26 mouse cellular contexts compared by ENCODE assay signal in genomic region chr2:75147399-75147798, GRCm38 (mm10).
DNase-seq lines count a peak whose midpoint lies in the region; ATAC-seq and TF ChIP-seq lines count a peak whose summit lies in the region.
"Had no signal": no experiment of that assay in that cellular context is flagged by ENCODE, and none has a peak within 500 bp of the region (broad histone marks: within the 10 kb centered on the region; RNA-seq: fewer than 3 reads in every experiment).

No protein-coding gene starts in this region.

- no peak for DNase-seq in intestine, embryonic 14.5 days (ENCODE audit: low spot score)
- peak; percentile 57 for DNase-seq in midbrain, embryonic 11.5 days (ENCODE audit: low spot score, missing footprints)
- peak; percentile 62 for DNase-seq in limb, embryonic 10.5 days (ENCODE audit: low spot score)
- peak; percentile 48 for DNase-seq in limb, embryonic 11.5 days (ENCODE audit: low spot score)
- DNase-seq in thymus, postnatal 14 days = no peak
- no peak for DNase-seq in adrenal gland, postnatal 25 days
- DNase-seq: adrenal gland, adult 2 months; adrenal gland, postnatal 14 days; cerebellum, adult 11-12 months; cerebellum, adult 8-10 months; cerebellum, postnatal 10 days; cerebellum, postnatal 36 days; gastrocnemius, postnatal 10 days; gastrocnemius, postnatal 36 days; heart, adult 2 months; heart, postnatal 14 days; heart, postnatal 4 days had no signal

- peak overlapping the region; percentile 5; the same call in 1 of the 2 replicates for H3K4me2 ChIP-seq in intestine, embryonic 14.5 days (ENCODE audit: low read length)
- no peak overlapping the region for H3K4me2 ChIP-seq in intestine, postnatal 0 days (replicated peaks; ENCODE audit: low read depth)
- no peak overlapping the region for H3K4me2 ChIP-seq in midbrain, embryonic 11.5 days
- H3K4me2 ChIP-seq in midbrain, embryonic 16.5 days (ENCODE audit: low read length) = no peak overlapping the region
- peak overlapping the region; percentile 15; the same call in 1 of the 2 replicates for H3K4me2 ChIP-seq in limb, embryonic 11.5 days (ENCODE audit: low read depth, severe bottlenecking)
- H3K4me2 ChIP-seq: forebrain, embryonic 13.5 days; heart, embryonic 13.5 days; hindbrain, embryonic 14.5 days had no signal

- no peak for TF ChIP-seq CTCF in intestine, postnatal 0 days (IDR thresholded peaks at IDR 0.05; ENCODE audit: low read depth)

- H3K27ac ChIP-seq in intestine, embryonic 14.5 days (ENCODE audit: low read depth) = no peak overlapping the region
- H3K27ac ChIP-seq in intestine, postnatal 0 days (ENCODE audit: low read depth, low read length) = no peak overlapping the region
- H3K27ac ChIP-seq in midbrain, embryonic 11.5 days (ENCODE audit: low read depth, low read length) = no peak overlapping the region
- no peak overlapping the region for H3K27ac ChIP-seq in midbrain, embryonic 16.5 days (ENCODE audit: low read length)
- H3K27ac ChIP-seq in limb, embryonic 10.5 days = peak overlapping the region; percentile 76
- H3K27ac ChIP-seq in limb, embryonic 11.5 days (replicated peaks; ENCODE audit: low read depth, low read length) = no peak overlapping the region
- H3K27ac ChIP-seq: forebrain, embryonic 10.5 days; forebrain, embryonic 13.5 days; heart, adult 2 months; heart, embryonic 10.5 days; heart, embryonic 13.5 days; hindbrain, embryonic 14.5 days had no signal

- H3K9me3 ChIP-seq in intestine, embryonic 14.5 days (ENCODE audit: control insufficient read depth, low read length) = no peaks in the 10 kb centered on the region
- no peaks in the 10 kb centered on the region for H3K9me3 ChIP-seq in intestine, postnatal 0 days (ENCODE audit: control insufficient read depth)
- no peaks in the 10 kb centered on the region for H3K9me3 ChIP-seq in midbrain, embryonic 11.5 days (ENCODE audit: control insufficient read depth, low read length)
- no peaks in the 10 kb centered on the region for H3K9me3 ChIP-seq in midbrain, embryonic 16.5 days (replicated peaks; ENCODE audit: control insufficient read depth, low read length, poor library complexity, severe bottlenecking)
- H3K9me3 ChIP-seq in limb, embryonic 10.5 days (replicated peaks) = no peaks in the 10 kb centered on the region
- no peaks in the 10 kb centered on the region for H3K9me3 ChIP-seq in limb, embryonic 11.5 days (ENCODE audit: control insufficient read depth, low read length)
- H3K9me3 ChIP-seq: forebrain, embryonic 10.5 days; forebrain, embryonic 13.5 days; heart, embryonic 10.5 days; heart, embryonic 13.5 days had no signal

- WGBS in intestine, embryonic 14.5 days = 37% methylated on average over 9 of the region's 9 CpGs
- 68% methylated on average over 9 of the region's 9 CpGs for WGBS in intestine, postnatal 0 days
- WGBS in midbrain, embryonic 11.5 days = 68% methylated on average over 9 of the region's 9 CpGs
- WGBS in midbrain, embryonic 16.5 days = 70% methylated on average over 9 of the region's 9 CpGs
- 17% methylated on average over 9 of the region's 9 CpGs for WGBS in limb, embryonic 10.5 days
- WGBS in limb, embryonic 11.5 days = 11% methylated on average over 9 of the region's 9 CpGs

- no peaks in the 10 kb centered on the region for H3K36me3 ChIP-seq in intestine, embryonic 14.5 days (ENCODE audit: control insufficient read depth, insufficient read depth, low read length)
- H3K36me3 ChIP-seq in intestine, postnatal 0 days (ENCODE audit: control insufficient read depth, insufficient read depth) = no peaks in the 10 kb centered on the region
- no peaks in the 10 kb centered on the region for H3K36me3 ChIP-seq in midbrain, embryonic 11.5 days (ENCODE audit: control insufficient read depth, insufficient read depth, low read length)
- H3K36me3 ChIP-seq in midbrain, embryonic 16.5 days (ENCODE audit: control insufficient read depth, insufficient read depth, low read length) = no peaks in the 10 kb centered on the region
- H3K36me3 ChIP-seq in limb, embryonic 10.5 days = no peaks in the 10 kb centered on the region
- no peaks in the 10 kb centered on the region for H3K36me3 ChIP-seq in limb, embryonic 11.5 days (ENCODE audit: control insufficient read depth, insufficient read depth, low read length)
- H3K36me3 ChIP-seq: forebrain, embryonic 10.5 days; heart, embryonic 10.5 days; heart, embryonic 13.5 days had no signal

- H3K4me3 ChIP-seq in intestine, embryonic 14.5 days (ENCODE audit: low read depth, low read length) = no peak overlapping the region
- H3K4me3 ChIP-seq in intestine, postnatal 0 days (ENCODE audit: low read depth, low read length) = no peak overlapping the region
- no peak overlapping the region for H3K4me3 ChIP-seq in midbrain, embryonic 11.5 days (ENCODE audit: low read depth, low read length)
- H3K4me3 ChIP-seq in midbrain, embryonic 16.5 days (ENCODE audit: low read depth, low read length) = no peak overlapping the region
- H3K4me3 ChIP-seq in limb, embryonic 10.5 days = peak overlapping the region; percentile 25
- no peak overlapping the region for H3K4me3 ChIP-seq in limb, embryonic 11.5 days (ENCODE audit: low read depth, low read length)
- H3K4me3 ChIP-seq: forebrain, embryonic 10.5 days; forebrain, embryonic 13.5 days; heart, adult 2 months; heart, embryonic 10.5 days; heart, embryonic 13.5 days had no signal

- H3K9ac ChIP-seq in intestine, embryonic 14.5 days (ENCODE audit: low read length) = no peak overlapping the region
- no peak overlapping the region for H3K9ac ChIP-seq in intestine, postnatal 0 days (ENCODE audit: low read depth, low read length)
- no peak overlapping the region for H3K9ac ChIP-seq in midbrain, embryonic 11.5 days (ENCODE audit: low read length)
- H3K9ac ChIP-seq in midbrain, embryonic 16.5 days (ENCODE audit: low read depth, low read length) = no peak overlapping the region
- H3K9ac ChIP-seq in limb, embryonic 11.5 days (ENCODE audit: low read length) = no peak overlapping the region
- H3K9ac ChIP-seq: forebrain, embryonic 13.5 days; heart, embryonic 13.5 days; hindbrain, embryonic 14.5 days had no signal

- H3K4me1 ChIP-seq in intestine, embryonic 14.5 days (replicated peaks; ENCODE audit: control insufficient read depth, insufficient read depth, low read length) = 0 out of 2 replicates have a peak, but pooled peaks cover 7% of the 10 kb centered on the region
- H3K4me1 ChIP-seq in intestine, postnatal 0 days (replicated peaks; ENCODE audit: control insufficient read depth, insufficient read depth, low read length) = no peaks in the 10 kb centered on the region
- no peaks in the 10 kb centered on the region for H3K4me1 ChIP-seq in midbrain, embryonic 11.5 days (ENCODE audit: control insufficient read depth, insufficient read depth, low read length)
- no peaks in the 10 kb centered on the region for H3K4me1 ChIP-seq in midbrain, embryonic 16.5 days (ENCODE audit: control insufficient read depth, insufficient read depth, low read length)
- peaks cover 87% of the 10 kb centered on the region for H3K4me1 ChIP-seq in limb, embryonic 10.5 days
- H3K4me1 ChIP-seq in limb, embryonic 11.5 days (ENCODE audit: control insufficient read depth, insufficient read depth, low read length) = peaks cover 30% of the 10 kb centered on the region
- H3K4me1 ChIP-seq: heart, embryonic 13.5 days had no signal

- H3K27me3 ChIP-seq in intestine, embryonic 14.5 days (replicated peaks; ENCODE audit: control insufficient read depth, insufficient read depth, low read length) = peaks cover 12% of the 10 kb centered on the region; the same call in 1 of the 2 replicates
- H3K27me3 ChIP-seq in intestine, postnatal 0 days (replicated peaks; ENCODE audit: control insufficient read depth, insufficient read depth, low read length) = 0 out of 2 replicates have a peak, but pooled peaks cover 11% of the 10 kb centered on the region
- H3K27me3 ChIP-seq in midbrain, embryonic 11.5 days (ENCODE audit: control insufficient read depth, insufficient read depth, low read length) = 0 out of 2 replicates have a peak, but pooled peaks cover 3% of the 10 kb centered on the region
- H3K27me3 ChIP-seq in midbrain, embryonic 16.5 days (ENCODE audit: control insufficient read depth, insufficient read depth, low read depth, low read length) = no peaks in the 10 kb centered on the region
- H3K27me3 ChIP-seq in limb, embryonic 10.5 days (ENCODE audit: low read depth, poor library complexity, severe bottlenecking) = peaks cover 30% of the 10 kb centered on the region; the same call in 1 of the 2 replicates
- H3K27me3 ChIP-seq in limb, embryonic 11.5 days (ENCODE audit: control insufficient read depth, insufficient read depth, low read length) = peaks cover 9% of the 10 kb centered on the region

- no peak for ATAC-seq in intestine, embryonic 14.5 days (replicated peaks; ENCODE audit: low FRiP score, low TSS enrichment, low read depth)
- ATAC-seq in intestine, postnatal 0 days = no peak
- no peak for ATAC-seq in midbrain, embryonic 11.5 days (ENCODE audit: low FRiP score)
- no peak for ATAC-seq in midbrain, embryonic 16.5 days
- ATAC-seq in limb, embryonic 11.5 days (ENCODE audit: insufficient number of reproducible peaks, low FRiP score, low TSS enrichment, low read depth) = no peak
- ATAC-seq: CD4-positive, CD25-positive, alpha-beta regulatory T cell, adult 4 months; forebrain, embryonic 13.5 days; forebrain, embryonic 16.5 days had no signal

Comparison
In these comparisons a context has a peak if more than half of its experiments do, and no peak if none do; other contexts are left out.
1. H3K4me2 ChIP-seq: peak in intestine, embryonic 14.5 days (single experiment) and limb, embryonic 11.5 days (single experiment); none in intestine, postnatal 0 days (single experiment), midbrain, embryonic 11.5 days (single experiment) and midbrain, embryonic 16.5 days (single experiment).
2. DNase-seq: peak in midbrain, embryonic 11.5 days (single experiment), limb, embryonic 10.5 days (single experiment) and limb, embryonic 11.5 days (single experiment); none in intestine, embryonic 14.5 days (single experiment), thymus, postnatal 14 days (single experiment) and adrenal gland, postnatal 25 days (single experiment).